ENCODE assay signal across 20 mouse cellular contexts in the genomic region with DNA sequence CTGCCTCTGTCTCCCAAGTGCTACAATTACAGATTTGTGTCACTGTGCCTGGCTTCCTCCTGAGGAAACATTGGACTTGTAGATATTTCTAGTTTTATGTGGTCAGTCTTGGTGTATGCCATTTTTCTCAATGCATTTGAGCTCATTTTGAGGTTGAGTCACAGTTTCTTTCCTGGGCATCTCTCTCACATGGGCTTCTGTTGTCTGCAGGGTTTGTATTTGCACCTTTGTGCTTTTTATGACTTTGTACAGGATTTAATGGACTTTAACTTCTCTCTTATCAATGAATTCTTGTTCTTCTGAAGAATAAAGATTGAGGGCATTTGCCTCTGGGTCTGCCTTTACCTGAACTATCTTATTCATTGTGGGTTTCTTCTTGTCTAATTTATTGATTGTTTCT. TPM values are rescaled to one million over a fixed set of nuclear protein-coding genes. Genes with fewer than 3 reads are reported as not detected.
"Had no signal": no experiment of that assay in that cellular context is flagged by ENCODE, and none has a peak within 500 bp of the region (broad histone marks: within the 10 kb centered on the region; RNA-seq: fewer than 3 reads in every experiment).

No protein-coding gene starts in this region.

- H3K4me2 ChIP-seq: liver, embryonic 15.5 days; lung, embryonic 15.5 days; midbrain, embryonic 12.5 days; neural tube, embryonic 12.5 days; stomach, embryonic 15.5 days had no signal

- ATAC-seq: liver, postnatal 0 days; lung, postnatal 0 days had no signal

- H3K4me3 ChIP-seq: liver, embryonic 15.5 days; lung, embryonic 15.5 days; megakaryocyte, embryonic 14.5 days; midbrain, embryonic 12.5 days; neural tube, embryonic 12.5 days; stomach, embryonic 15.5 days had no signal

- H3K27me3 ChIP-seq: liver, embryonic 15.5 days; lung, embryonic 15.5 days; megakaryocyte, embryonic 14.5 days; midbrain, embryonic 12.5 days; neural tube, embryonic 12.5 days; stomach, embryonic 15.5 days had no signal

- DNase-seq: liver, postnatal 0 days; lung, adult 2 months; lung, postnatal 14 days; lung, postnatal 36 days; midbrain, embryonic 14.5 days; right cerebral cortex, postnatal 25 days; right cerebral cortex, postnatal 4 days; thymus, adult 2 months; thymus, postnatal 25 days; thymus, postnatal 4 days had no signal

- H3K27ac ChIP-seq: liver, embryonic 15.5 days; lung, embryonic 15.5 days; macrophage; midbrain, embryonic 12.5 days; neural tube, embryonic 12.5 days; stomach, embryonic 15.5 days; stomach, postnatal 0 days had no signal

- H3K9ac ChIP-seq: liver, embryonic 15.5 days; liver, postnatal 0 days; lung, embryonic 15.5 days; midbrain, embryonic 12.5 days; neural tube, embryonic 12.5 days; stomach, embryonic 15.5 days had no signal

- H3K9me3 ChIP-seq: liver, embryonic 15.5 days; lung, embryonic 15.5 days; megakaryocyte, embryonic 14.5 days; midbrain, embryonic 12.5 days; neural tube, embryonic 12.5 days; stomach, embryonic 15.5 days had no signal

- H3K4me1 ChIP-seq: liver, embryonic 15.5 days; lung, embryonic 15.5 days; midbrain, embryonic 12.5 days; neural tube, embryonic 12.5 days; stomach, embryonic 15.5 days had no signal

RNA-seq across cellular contexts. Expression of gene 1810049J17Rik, which starts 35.8 kb away (rescaled TPM):
- polyA plus RNA-seq: lung, adult 2 months; spleen, adult 2 months; thymus, adult 2 months had no signal
